Mouse (Mus musculus) midbrain, embryonic 13.5 days (tissue): Measurements from ENCODE around the gene Cdyl2. TPM values are rescaled to one million over a fixed set of nuclear protein-coding genes. Genes with fewer than 3 reads are reported as not detected.

Source experiments
- ATAC-seq: fragments of 200-750 bp; cut with Nextera tagmentation; 2 replicates; pipeline ENCODE4 v1.8.0; 2017; ENCODE audit warnings: mild to moderate bottlenecking, moderate TSS enrichment, moderate library complexity
- H3K27ac ChIP-seq: fragments of 300-500 bp; sonication (generic); 2 replicates; pipeline ENCODE4 v1.5.1; 2015; ENCODE audit warnings: inconsistent platforms, mild to moderate bottlenecking, moderate library complexity
- H3K27me3 ChIP-seq: fragments of 300-500 bp; sonication (generic); 2 replicates; pipeline ENCODE4 v1.6.1; 2015; ENCODE audit warnings: mild to moderate bottlenecking, inconsistent platforms
- H3K36me3 ChIP-seq: fragments of 300-500 bp; sonication (generic); 2 replicates; pipeline ENCODE4 v1.6.1; 2015; ENCODE audit warnings: mild to moderate bottlenecking, inconsistent platforms
- H3K4me1 ChIP-seq: fragments of 300-500 bp; sonication (generic); replicated peaks from 2 replicates; pipeline ENCODE4 v1.6.1; 2015; ENCODE audit warnings: inconsistent platforms
- H3K4me2 ChIP-seq: fragments of 300-500 bp; sonication (generic); replicated peaks from 2 replicates; pipeline ENCODE4 v1.6.1; 2015; ENCODE audit warnings: moderate library complexity, mild to moderate bottlenecking, inconsistent platforms
- H3K4me3 ChIP-seq: fragments of 300-500 bp; sonication (generic); replicated peaks from 2 replicates; pipeline ENCODE4 v1.5.1; 2015; ENCODE audit warnings: mild to moderate bottlenecking, inconsistent platforms
- H3K9ac ChIP-seq: fragments of 300-500 bp; sonication (generic); replicated peaks from 2 replicates; pipeline ENCODE4 v1.6.1; 2015; ENCODE audit warnings: mild to moderate bottlenecking, inconsistent platforms
- H3K9me3 ChIP-seq: fragments of 300-500 bp; sonication (generic); 2 replicates; pipeline ENCODE4 v1.6.1; 2016; ENCODE audit warnings: mild to moderate bottlenecking, inconsistent platforms
- WGBS: fragments of 180-500 bp; shearing (Covaris S2); methylation state at CpG from one replicate; pipeline ENCODE4 v1.1.7; 2015; 5-methylcytosine and 5-hydroxymethylcytosine counted together
- polyA plus RNA-seq: library from polyadenylated mRNA; unstranded; fragments of >200 nt; fragmentation: Nextera tagmentation; extraction: Ambion mirVana; gene quantifications from 2 replicates; pipeline ENCODE4 v1.2.1, GENCODE M21; 2015

Cdyl2 gene
- polyA plus RNA-seq, 1 experiment from 2014 or later = 7.9 TPM

- peak overlapping the region; percentile 88 for H3K27ac ChIP-seq
- peaks cover 19% of the 10 kb centered on the region for H3K27me3 ChIP-seq
- 1% methylated on average over 15 of the region's 46 CpGs for whole genome bisulfite sequencing
- peak overlapping the region; percentile 77 for H3K4me2 ChIP-seq
- H3K9ac ChIP-seq = peak overlapping the region; percentile 81
- H3K4me1 ChIP-seq = peaks cover 11% of the 10 kb centered on the region
- H3K36me3 ChIP-seq = peaks cover 5% of the 10 kb centered on the region; the same call in 1 of the 2 replicates
- H3K9me3 ChIP-seq = 0 out of 2 replicates have a peak, but pooled peaks cover 2% of the 10 kb centered on the region
- peak; percentile 82 for ATAC-seq
- H3K4me3 ChIP-seq = peak overlapping the region; percentile 81
Measured at GRCm38 (mm10) chr8:116731976-116732683, 661 bp downstream of the Cdyl2 start.

- no peak for ATAC-seq
- H3K4me2 ChIP-seq = no peak overlapping the region
Measured at GRCm38 (mm10) chr8:116721451-116721850, 11.3 kb downstream of the Cdyl2 start.

GRCm38 (mm10) chr8:116707496-116707895, 25.3 kb downstream of the Cdyl2 start:
- WGBS = 86% methylated on average over 3 of the region's 3 CpGs
- Histone ChIP-seq H3K36me3 (no peaks in the 10 kb centered on the region), H3K27me3 (no peaks in the 10 kb centered on the region), H3K27ac (no peak overlapping the region), H3K9ac (no peak overlapping the region), H3K4me3 (no peak overlapping the region), H3K4me2 (no peak overlapping the region), H3K4me1 (no peaks in the 10 kb centered on the region), H3K9me3 (peaks cover 6% of the 10 kb centered on the region)
- ATAC-seq = no peak

More at GRCm38 (mm10) chr8:116721451-116721850, 11.3 kb downstream of the Cdyl2 start:
- Histone ChIP-seq H3K27me3 (no peaks in the 10 kb centered on the region), H3K4me1 (no peaks in the 10 kb centered on the region), H3K9ac (no peak overlapping the region), H3K4me3 (no peak overlapping the region), H3K27ac (no peak overlapping the region), H3K9me3 (peaks cover 8% of the 10 kb centered on the region; the same call in 1 of the 2 replicates), H3K36me3 (no peaks in the 10 kb centered on the region)
- 93% methylated on average over 2 of the region's 2 CpGs for WGBS

GRCm38 (mm10) chr8:116702501-116702900, 30.3 kb downstream of the Cdyl2 start:
- Histone ChIP-seq H3K4me2 (no peak overlapping the region), H3K27me3 (no peaks in the 10 kb centered on the region), H3K4me3 (no peak overlapping the region), H3K9ac (no peak overlapping the region), H3K36me3 (0 out of 2 replicates have a peak, but pooled peaks cover 8% of the 10 kb centered on the region), H3K9me3 (peaks cover 14% of the 10 kb centered on the region; the same call in 1 of the 2 replicates), H3K4me1 (no peaks in the 10 kb centered on the region), H3K27ac (no peak overlapping the region)
- no peak for ATAC-seq
- WGBS = 87% methylated on average over 6 of the region's 6 CpGs

GRCm38 (mm10) chr8:116692931-116693330, 39.9 kb downstream of the Cdyl2 start:
- ATAC-seq = no peak
- Histone ChIP-seq H3K9me3 (0 out of 2 replicates have a peak, but pooled peaks cover 3% of the 10 kb centered on the region), H3K9ac (no peak overlapping the region), H3K4me1 (no peaks in the 10 kb centered on the region), H3K4me2 (no peak overlapping the region), H3K27me3 (no peaks in the 10 kb centered on the region), H3K27ac (no peak overlapping the region), H3K4me3 (no peak overlapping the region), H3K36me3 (no peaks in the 10 kb centered on the region)
- 87% methylated on average over 15 of the region's 15 CpGs for WGBS

- H3K36me3 ChIP-seq = no peaks in the 10 kb centered on the region
- 96% methylated on average over 3 of the region's 3 CpGs for WGBS
- ATAC-seq = no peak
Measured at GRCm38 (mm10) chr8:116689741-116690140, 43.0 kb downstream of the Cdyl2 start.

GRCm38 (mm10) chr8:116676174-116676573, 56.6 kb downstream of the Cdyl2 start:
- Histone ChIP-seq H3K27me3 (no peaks in the 10 kb centered on the region), H3K9ac (no peak overlapping the region), H3K4me1 (no peaks in the 10 kb centered on the region), H3K4me3 (no peak overlapping the region), H3K9me3 (no peaks in the 10 kb centered on the region), H3K27ac (no peak overlapping the region), H3K4me2 (no peak overlapping the region), H3K36me3 (no peaks in the 10 kb centered on the region)
- 93% methylated on average over 1 of the region's 1 CpGs for WGBS
- ATAC-seq = no peak

More at GRCm38 (mm10) chr8:116689741-116690140, 43.0 kb downstream of the Cdyl2 start:
- Histone ChIP-seq H3K27me3 (no peaks in the 10 kb centered on the region), H3K4me2 (no peak overlapping the region), H3K9ac (no peak overlapping the region), H3K4me1 (no peaks in the 10 kb centered on the region), H3K27ac (no peak overlapping the region), H3K4me3 (no peak overlapping the region), H3K9me3 (no peaks in the 10 kb centered on the region)

- H3K27me3 ChIP-seq = no peaks in the 10 kb centered on the region
- H3K9me3 ChIP-seq = peaks cover 4% of the 10 kb centered on the region; the same call in 1 of the 2 replicates
- H3K4me2 ChIP-seq = no peak overlapping the region
- H3K36me3 ChIP-seq = no peaks in the 10 kb centered on the region
- no peak overlapping the region for H3K4me3 ChIP-seq
- H3K27ac ChIP-seq = no peak overlapping the region
- 81% methylated on average over 10 of the region's 10 CpGs for WGBS
- H3K9ac ChIP-seq = no peak overlapping the region
- no peak for ATAC-seq
- no peaks in the 10 kb centered on the region for H3K4me1 ChIP-seq
Measured at GRCm38 (mm10) chr8:116673966-116674805, 58.6 kb downstream of the Cdyl2 start.

- no peaks in the 10 kb centered on the region for H3K27me3 ChIP-seq
Measured at GRCm38 (mm10) chr8:116673493-116673892, 59.3 kb downstream of the Cdyl2 start.

GRCm38 (mm10) chr8:116673052-116673451, 59.7 kb downstream of the Cdyl2 start:
- no peaks in the 10 kb centered on the region for H3K27me3 ChIP-seq
- no peaks in the 10 kb centered on the region for H3K4me1 ChIP-seq
- H3K4me3 ChIP-seq = no peak overlapping the region
- WGBS = 88% methylated on average over 4 of the region's 4 CpGs
- no peak overlapping the region for H3K9ac ChIP-seq
- peaks cover 12% of the 10 kb centered on the region; the same call in 1 of the 2 replicates for H3K9me3 ChIP-seq
- no peak for ATAC-seq
- H3K27ac ChIP-seq = no peak overlapping the region
- H3K36me3 ChIP-seq = no peaks in the 10 kb centered on the region
- no peak overlapping the region for H3K4me2 ChIP-seq

More at GRCm38 (mm10) chr8:116673493-116673892, 59.3 kb downstream of the Cdyl2 start:
- Histone ChIP-seq H3K36me3 (no peaks in the 10 kb centered on the region), H3K9ac (no peak overlapping the region), H3K4me1 (no peaks in the 10 kb centered on the region), H3K27ac (no peak overlapping the region), H3K4me3 (no peak overlapping the region), H3K4me2 (no peak overlapping the region), H3K9me3 (peaks cover 10% of the 10 kb centered on the region; the same call in 1 of the 2 replicates)
- no peak for ATAC-seq
- 89% methylated on average over 8 of the region's 8 CpGs for WGBS

GRCm38 (mm10) chr8:116671543-116671942, 61.2 kb downstream of the Cdyl2 start:
- WGBS = 68% methylated on average over 5 of the region's 5 CpGs
- ATAC-seq = no peak
- H3K27ac ChIP-seq = no peak overlapping the region

GRCm38 (mm10) chr8:116670604-116671003, 62.2 kb downstream of the Cdyl2 start:
- Histone ChIP-seq H3K27me3 (no peaks in the 10 kb centered on the region), H3K4me3 (no peak overlapping the region), H3K9me3 (peaks cover 12% of the 10 kb centered on the region; the same call in 1 of the 2 replicates), H3K27ac (no peak overlapping the region), H3K4me2 (no peak overlapping the region), H3K9ac (no peak overlapping the region), H3K36me3 (no peaks in the 10 kb centered on the region), H3K4me1 (no peaks in the 10 kb centered on the region)
- ATAC-seq = no peak
- WGBS = 86% methylated on average over 7 of the region's 7 CpGs

More at GRCm38 (mm10) chr8:116671543-116671942, 61.2 kb downstream of the Cdyl2 start:
- Histone ChIP-seq H3K4me1 (no peaks in the 10 kb centered on the region), H3K36me3 (no peaks in the 10 kb centered on the region), H3K9ac (no peak overlapping the region), H3K4me2 (no peak overlapping the region), H3K27me3 (no peaks in the 10 kb centered on the region), H3K9me3 (peaks cover 12% of the 10 kb centered on the region; the same call in 1 of the 2 replicates), H3K4me3 (no peak overlapping the region)
